Mouse (Mus musculus) MEL (cell line): ENCODE results near the gene Tpbgl. TPM values are rescaled to one million over a fixed set of nuclear protein-coding genes. Genes with fewer than 3 reads are reported as not detected.

ENCODE experiments used
- DNase-seq: peaks from one replicate; pipeline ENCODE4 v3.0.0; 2011; ENCODE audit warnings: low read depth, low spot score
- H3K27ac ChIP-seq: 2 replicates; pipeline ENCODE4 v1.5.1; 2012; ENCODE audit warnings: low read depth, mild to moderate bottlenecking, control low read depth, low read length, moderate library complexity; ENCODE audit not compliant: control insufficient read depth
- H3K27me3 ChIP-seq, 2 experiments: fragments of 150-350 bp in 1 of 2; sonication (generic) in 1 of 2; 2 replicates each; pipeline ENCODE4 v1.6.1; 2012; ENCODE audit warnings: low read length in 2 of 2, mild to moderate bottlenecking in 2 of 2, improper control_type of control experiment in 1 of 2, moderate library complexity in 1 of 2; ENCODE audit not compliant: insufficient read depth in 2 of 2, control insufficient read depth in 1 of 2
- H3K36me3 ChIP-seq, 2 experiments: 2 replicates each; pipeline ENCODE4 v1.6.1; 2012 to 2014; ENCODE audit warnings: low read length in 2 of 2, improper control_type of control experiment in 1 of 2, inconsistent platforms in 1 of 2, mild to moderate bottlenecking in 1 of 2; ENCODE audit not compliant: insufficient read depth in 2 of 2, control insufficient read depth in 1 of 2
- H3K4me1 ChIP-seq, 2 experiments: fragments of 150-350 bp in 1 of 2; sonication (generic) in 1 of 2; 2 replicates each; pipeline ENCODE4 v1.6.1; 2012; ENCODE audit warnings: low read length in 2 of 2, improper control_type of control experiment in 1 of 2, mild to moderate bottlenecking in 1 of 2; ENCODE audit not compliant: insufficient read depth in 2 of 2, control insufficient read depth in 1 of 2
- H3K4me3 ChIP-seq, 2 experiments: fragments of 150-350 bp in 1 of 2; sonication (generic) in 1 of 2; 2 replicates each; pipeline ENCODE4 v1.5.1; 2012; ENCODE audit warnings: low read depth in 2 of 2, low read length in 2 of 2, mild to moderate bottlenecking in 2 of 2, moderate library complexity in 2 of 2, control low read depth in 1 of 2, improper control_type of control experiment in 1 of 2; ENCODE audit not compliant: control insufficient read depth in 1 of 2, insufficient read depth in 1 of 2
- H3K79me2 ChIP-seq: 2 replicates; pipeline ENCODE4 v1.6.1; 2012; ENCODE audit warnings: mild to moderate bottlenecking, low read length, moderate library complexity; ENCODE audit not compliant: control insufficient read depth, poor library complexity, insufficient read depth
- H3K9ac ChIP-seq: 2 replicates; pipeline ENCODE4 v1.6.1; 2012; ENCODE audit warnings: low read depth, mild to moderate bottlenecking, control low read depth, low read length, moderate library complexity; ENCODE audit not compliant: control insufficient read depth, poor library complexity, severe bottlenecking
- H3K9me3 ChIP-seq: fragments of 150-350 bp; sonication (generic); replicated peaks from 2 replicates; pipeline ENCODE4 v1.6.1; 2012; ENCODE audit warnings: mild to moderate bottlenecking, low read length, improper control_type of control experiment, moderate library complexity; ENCODE audit not compliant: insufficient read depth
- CHD2 ChIP-seq: IDR thresholded peaks from 2 replicates; pipeline ENCODE4 v1.6.1; 2011; ENCODE audit warnings: low read length, improper control_type of control experiment
- ETS1 ChIP-seq: IDR thresholded peaks from 2 replicates; pipeline ENCODE4 v1.6.1; 2012; ENCODE audit warnings: low read depth, mild to moderate bottlenecking, inconsistent platforms, low read length, improper control_type of control experiment, moderate library complexity
- KAT2A ChIP-seq: conservative IDR thresholded peaks from 2 replicates; pipeline ENCODE4 v1.6.1; 2012; ENCODE audit warnings: low read depth, low read length, improper control_type of control experiment, inconsistent platforms
- MAFK ChIP-seq: IDR thresholded peaks from 2 replicates; pipeline ENCODE4 v1.6.1; 2011; ENCODE audit warnings: low read depth, mild to moderate bottlenecking, low read length, improper control_type of control experiment, borderline replicate concordance
- MYC ChIP-seq: IDR thresholded peaks from 2 replicates; pipeline ENCODE4 v1.6.1; 2011; ENCODE audit warnings: low read depth, mild to moderate bottlenecking, low read length, improper control_type of control experiment, moderate library complexity
- NRF1 ChIP-seq: IDR thresholded peaks from 2 replicates; pipeline ENCODE4 v1.6.1; 2014; ENCODE audit warnings: low read depth, mild to moderate bottlenecking, inconsistent platforms, low read length, improper control_type of control experiment, moderate library complexity; ENCODE audit not compliant: poor library complexity, insufficient read depth, severe bottlenecking
- TAL1 ChIP-seq: IDR thresholded peaks from 2 replicates; pipeline ENCODE4 v1.6.1; 2012; ENCODE audit warnings: mild to moderate bottlenecking, inconsistent platforms, low read length, moderate library complexity, mixed read lengths
- TBP ChIP-seq: IDR thresholded peaks from 2 replicates; pipeline ENCODE4 v1.8.0; 2011; ENCODE audit warnings: low read depth, low read length, improper control_type of control experiment
- polyA plus RNA-seq, 2 experiments: library from polyadenylated mRNA; stranded (reverse) in 1 of 2; unstranded in 1 of 2; fragments of >175 nt in 1 of 2; fragments of >200 nt in 1 of 2; gene quantifications; 2 replicates each; pipeline versions ENCODE4 v1.2.1 to v1.2.4; 2012; ENCODE audit warnings: low replicate concordance in 2 of 2, low read depth in 1 of 2; ENCODE audit not compliant: insufficient read length in 2 of 2, insufficient read depth in 1 of 2, missing spikeins in 1 of 2
- total RNA-seq: library from RNA; depleted of rRNA; stranded (reverse); fragments of 300-350 nt; gene quantifications from 2 replicates; pipeline ENCODE4 v1.2.3, GENCODE M21; 2012

Gene Tpbgl
- total and polyA plus RNA-seq, 3 experiments, result not detected

GRCm38 (mm10) chr7:99662311-99662710, 35.4 kb upstream of the Tpbgl start:
- no peak for TF ChIP-seq TBP
- no peaks in the 10 kb centered on the region for H3K79me2 ChIP-seq
- H3K27me3 ChIP-seq, result peaks cover 0 to 4% of the 10 kb centered on the region in 2 experiments; a peak in 1 of 4 replicates
- H3K9ac ChIP-seq, result no peak overlapping the region
- H3K27ac ChIP-seq, result no peak overlapping the region
- H3K4me1 ChIP-seq, result no peaks in the 10 kb centered on the region
- H3K9me3 ChIP-seq, result no peaks in the 10 kb centered on the region
- DNase-seq, result no peak
- no peaks in the 10 kb centered on the region for H3K36me3 ChIP-seq
- H3K4me3 ChIP-seq, result no peak overlapping the region

GRCm38 (mm10) chr7:99661571-99662230, 34.8 kb upstream of the Tpbgl start:
- Histone ChIP-seq H3K79me2 (no peaks in the 10 kb centered on the region), H3K4me1 (no peaks in the 10 kb centered on the region), H3K9me3 (no peaks in the 10 kb centered on the region), H3K4me3 (no peak overlapping the region), H3K9ac (no peak overlapping the region), H3K27ac (no peak overlapping the region), H3K27me3 (peaks cover 0 to 4% of the 10 kb centered on the region in 2 experiments; a peak in 2 of 4 replicates), H3K36me3 (no peaks in the 10 kb centered on the region)
- DNase-seq, result peak; percentile 41
- TF ChIP-seq NRF1 (no peak), TAL1 (no peak), MAFK (no peak), CHD2 (no peak), KAT2A (no peak), ETS1 (no peak)

GRCm38 (mm10) chr7:99661071-99661470, 34.2 kb upstream of the Tpbgl start:
- H3K79me2 ChIP-seq, result no peaks in the 10 kb centered on the region
- TF ChIP-seq MYC, result no peak
- TF ChIP-seq MAFK, result no peak
- H3K9me3 ChIP-seq, result no peaks in the 10 kb centered on the region
- H3K4me1 ChIP-seq, result no peaks in the 10 kb centered on the region
- peaks cover 0 to 4% of the 10 kb centered on the region in 2 experiments; a peak in 2 of 4 replicates for H3K27me3 ChIP-seq
- DNase-seq, result no peak
- H3K4me3 ChIP-seq, result no peak overlapping the region
- H3K9ac ChIP-seq, result no peak overlapping the region
- no peaks in the 10 kb centered on the region for H3K36me3 ChIP-seq
- no peak overlapping the region for H3K27ac ChIP-seq
